Mouse (Mus musculus): ENCODE data around the gene Ispd. TPM values are rescaled to one million over a fixed set of nuclear protein-coding genes. Genes with fewer than 3 reads are reported as not detected.

Gene Ispd
- total RNA-seq, 2 experiments from 2014 or later = 7.8 to 10.1 TPM

DNA sequence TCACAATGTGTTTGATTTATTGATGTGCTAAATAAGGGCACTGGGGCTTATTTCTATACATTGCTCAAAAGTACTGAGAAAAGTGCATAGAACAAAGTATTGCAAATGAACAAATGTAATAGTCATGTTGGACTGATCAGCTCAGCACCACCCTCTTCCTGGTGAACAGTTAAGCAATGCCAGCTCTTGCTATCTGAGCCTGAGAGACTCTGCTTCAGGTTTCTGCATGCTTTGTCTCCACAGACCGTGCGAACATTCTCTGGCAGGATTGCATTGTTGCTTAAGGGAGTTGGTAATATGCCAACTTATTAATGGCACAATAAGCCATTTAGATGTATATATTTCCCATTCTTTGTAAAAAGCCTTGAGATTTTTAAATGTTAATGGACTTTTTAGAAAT is 182.9 kb downstream of the Ispd start:
- no peak for DNase-seq

DNA sequence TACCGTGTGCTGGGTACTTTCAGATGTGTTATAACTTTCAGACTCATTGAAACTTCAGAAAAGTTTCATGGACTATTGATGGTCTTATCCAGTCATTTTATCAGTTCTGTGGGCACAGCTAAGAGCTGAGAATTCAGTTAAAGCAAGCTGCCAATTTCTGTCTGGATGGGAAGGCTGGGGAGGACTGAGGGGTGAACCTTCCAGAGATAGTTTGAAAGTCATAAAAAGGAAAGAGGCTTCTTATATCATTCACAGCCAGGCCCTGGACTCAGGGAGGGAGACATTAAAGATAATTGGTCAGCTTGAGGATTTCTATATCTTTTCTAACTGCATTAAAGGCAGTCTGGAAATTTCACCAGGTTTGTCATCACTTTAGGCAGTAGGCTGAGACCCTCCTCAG is 185.7 kb downstream of the Ispd start:
- no peak for DNase-seq

DNA sequence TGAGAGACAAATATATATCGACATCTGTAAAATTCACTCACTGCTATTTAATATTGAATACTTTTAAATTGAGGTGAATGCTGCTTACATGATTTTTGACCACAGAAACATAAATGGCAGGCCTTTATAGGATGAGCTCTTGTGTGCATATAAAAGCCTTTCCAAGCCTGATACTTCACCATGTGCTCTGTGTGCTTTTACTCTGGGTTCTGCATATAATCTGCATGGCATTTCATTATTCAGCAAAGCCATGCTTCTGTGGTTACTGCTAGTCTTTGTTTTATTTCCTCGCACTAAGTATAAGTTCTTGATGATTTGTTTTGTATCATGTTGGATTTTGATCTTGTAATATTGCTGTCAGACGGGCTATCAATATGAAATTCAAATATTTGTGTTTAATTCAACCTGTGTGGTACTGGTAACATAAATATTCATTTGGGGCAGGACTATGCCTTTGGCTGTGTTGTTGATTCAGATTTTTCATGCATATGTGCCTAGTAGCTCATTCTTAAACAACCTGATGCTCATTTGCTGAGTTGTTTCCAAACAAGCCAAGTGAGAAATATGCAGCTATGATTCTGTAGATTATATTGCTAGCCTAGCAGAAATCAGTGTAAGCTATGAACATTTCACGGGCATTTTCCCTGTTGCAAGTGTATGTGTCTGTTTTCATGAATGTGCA is 189.3 kb downstream of the Ispd start:
- no peak for DNase-seq

DNA sequence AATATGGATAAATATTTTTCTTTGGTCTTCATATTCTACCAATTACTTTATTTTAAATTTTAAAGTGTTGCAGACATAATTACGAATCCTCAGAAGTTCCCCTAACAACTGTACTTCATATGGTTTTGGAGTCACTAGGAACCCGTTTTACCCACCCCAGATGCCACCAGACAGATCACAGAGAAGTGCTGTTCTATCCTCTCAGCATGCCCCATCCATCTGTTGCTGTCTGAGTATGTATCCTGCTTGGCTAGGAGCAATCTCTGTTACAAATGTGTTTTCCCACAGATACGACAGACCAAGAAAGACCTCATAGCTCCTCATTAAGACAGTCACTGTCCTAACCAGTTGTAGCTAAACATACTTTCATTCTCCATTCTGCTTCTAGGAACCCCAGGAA is 203.6 kb downstream of the Ispd start:
- DNase-seq = no peak

DNA sequence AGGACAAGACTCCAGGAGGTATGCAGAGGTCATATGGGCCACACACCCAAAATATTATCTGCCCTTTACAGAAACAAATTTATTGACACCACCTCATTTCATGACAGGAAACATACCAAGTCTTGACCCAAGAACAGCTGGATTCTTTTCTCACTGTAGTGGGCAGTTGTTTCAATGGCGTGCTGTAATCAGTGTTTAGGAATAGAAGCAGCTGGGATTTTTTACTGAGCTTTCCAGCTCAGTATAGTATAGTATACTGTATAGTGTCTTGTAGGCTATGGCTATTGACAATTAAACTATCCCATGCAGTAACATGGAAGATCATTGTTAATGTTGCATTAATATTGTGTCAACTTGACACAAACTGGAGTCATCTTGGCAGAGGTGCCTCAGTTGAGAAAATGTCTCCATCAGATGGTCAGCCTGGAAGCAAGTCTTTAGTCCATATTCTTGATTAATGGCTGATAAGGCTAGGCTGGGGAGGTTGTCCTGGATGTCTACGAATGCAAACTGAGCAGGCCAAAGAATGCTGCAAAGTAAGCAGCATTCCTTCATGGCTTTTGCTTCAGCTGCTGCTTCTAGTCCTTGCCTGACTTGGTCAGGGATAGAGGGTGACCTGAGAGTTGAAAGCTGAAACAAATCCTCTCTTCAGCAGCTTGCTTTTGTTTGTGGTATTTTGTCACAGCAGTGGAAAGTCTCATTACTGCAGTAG is 216.4 kb downstream of the Ispd start:
- DNase-seq = no peak

DNA sequence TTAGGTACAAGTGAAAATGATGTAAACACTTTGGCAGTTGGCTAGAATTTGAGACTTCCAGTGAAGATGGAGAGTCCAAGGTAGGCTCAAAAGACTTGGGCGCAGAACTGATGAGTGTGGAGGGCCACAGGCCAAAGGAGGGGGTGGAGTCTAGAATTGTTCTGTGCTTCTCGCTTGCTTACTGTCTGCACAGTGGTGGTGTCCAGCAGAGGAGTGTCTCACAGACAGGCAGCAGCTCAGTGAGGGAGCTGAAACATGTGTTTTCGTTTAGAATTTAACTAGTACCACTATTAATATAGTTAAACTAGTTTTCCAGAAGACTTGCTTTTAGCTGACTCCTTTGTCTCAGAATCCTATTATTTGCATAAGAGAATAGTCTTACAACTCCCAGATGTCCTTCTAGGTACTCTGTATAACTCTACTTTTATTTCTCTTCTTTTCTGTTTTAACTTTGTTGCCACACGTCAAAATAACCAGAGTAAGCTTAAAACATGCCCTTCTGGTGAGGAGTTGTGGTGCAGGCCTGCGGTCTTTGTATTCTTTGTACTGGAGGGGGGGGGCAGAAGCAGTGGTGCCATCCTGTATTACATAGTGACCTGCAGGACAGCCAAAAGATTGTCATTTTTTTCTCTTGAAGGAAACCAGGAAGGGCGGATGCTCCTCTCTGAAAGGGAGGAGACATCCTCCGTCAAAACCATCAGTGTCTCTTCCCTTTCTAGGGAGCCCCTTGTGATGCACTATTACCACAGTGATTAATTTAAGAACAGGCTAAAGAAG is 240.9 kb downstream of the Ispd start:
- no peak for DNase-seq

DNA sequence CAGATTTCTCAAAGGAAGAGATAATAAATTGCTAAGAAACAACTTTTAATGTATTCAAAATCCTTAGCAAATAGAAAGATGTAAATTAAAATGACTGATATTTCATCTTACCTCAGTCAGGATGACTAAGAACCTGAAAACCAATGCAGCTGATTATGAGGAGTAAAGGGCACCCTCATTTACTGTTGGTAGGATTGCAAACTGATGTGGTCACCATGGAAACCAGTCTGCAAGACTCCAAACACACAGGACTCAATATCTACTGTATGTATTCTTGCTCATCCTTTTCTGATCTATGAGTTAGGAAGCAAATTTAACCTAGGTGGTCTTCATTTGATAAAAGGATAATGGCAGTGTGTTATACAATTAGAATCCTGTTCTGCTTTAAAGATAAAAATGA is 246.0 kb downstream of the Ispd start:
- no peak for DNase-seq

DNA sequence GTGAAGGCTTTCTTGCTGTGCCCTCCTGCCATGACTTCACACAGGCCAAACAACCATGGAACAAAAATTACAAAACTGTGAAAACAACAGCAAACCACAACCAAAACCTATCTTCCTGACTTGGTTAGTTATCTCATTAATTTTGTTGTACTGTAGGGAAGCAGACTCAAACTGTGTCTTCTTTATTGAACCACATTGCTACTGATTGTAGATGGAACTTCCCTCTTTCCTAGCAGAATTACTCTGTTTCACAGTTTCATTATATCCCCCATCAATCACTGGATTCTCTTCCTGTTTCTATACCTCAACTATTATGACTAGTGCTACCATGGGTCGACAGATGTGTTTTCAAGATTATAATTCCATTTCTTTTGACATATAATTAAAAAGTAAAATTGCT is 251.2 kb downstream of the Ispd start:
- no peak for DNase-seq

DNA sequence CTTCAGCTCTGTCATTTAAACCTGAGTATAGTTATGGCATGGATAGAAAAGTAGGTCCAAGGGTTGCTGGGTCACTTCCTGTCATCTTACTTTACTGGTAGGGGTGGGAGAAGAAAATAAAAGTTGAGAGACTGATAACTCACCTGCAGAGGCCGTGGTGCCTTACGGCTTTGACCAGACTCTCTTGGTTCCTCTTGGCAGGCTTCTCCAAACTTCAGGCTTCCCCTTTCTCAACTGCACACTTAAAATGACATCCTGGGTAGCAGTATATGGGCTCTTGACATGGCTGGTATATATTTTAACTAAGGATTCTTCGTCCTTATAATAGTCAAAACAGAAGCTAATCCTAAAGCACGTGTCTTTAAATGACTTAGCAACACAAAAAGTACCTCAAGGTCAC is 266.3 kb downstream of the Ispd start:
- no peak for DNase-seq

DNA sequence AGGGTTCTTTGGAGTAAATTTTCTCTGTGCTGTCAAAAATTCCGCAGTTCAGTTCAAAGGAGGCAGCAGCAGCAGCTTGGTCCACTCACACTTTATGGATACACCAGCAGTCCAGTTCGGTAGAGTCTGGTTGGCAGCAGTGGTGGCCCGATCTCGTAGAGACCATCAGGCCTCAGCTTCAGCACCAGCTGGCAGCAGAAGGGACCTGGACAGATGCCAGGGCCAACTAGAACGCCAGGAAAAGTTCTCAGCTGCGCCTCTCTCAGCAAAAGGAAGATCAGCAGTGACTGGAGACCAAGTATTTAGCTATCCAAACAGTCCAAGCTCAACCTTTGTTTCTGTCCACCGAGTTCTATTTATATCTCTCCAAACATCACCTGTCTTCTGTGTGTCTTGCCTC is 281.2 kb downstream of the Ispd start:
- DNase-seq = peak in 1 of 2 experiments; percentile 24

DNA sequence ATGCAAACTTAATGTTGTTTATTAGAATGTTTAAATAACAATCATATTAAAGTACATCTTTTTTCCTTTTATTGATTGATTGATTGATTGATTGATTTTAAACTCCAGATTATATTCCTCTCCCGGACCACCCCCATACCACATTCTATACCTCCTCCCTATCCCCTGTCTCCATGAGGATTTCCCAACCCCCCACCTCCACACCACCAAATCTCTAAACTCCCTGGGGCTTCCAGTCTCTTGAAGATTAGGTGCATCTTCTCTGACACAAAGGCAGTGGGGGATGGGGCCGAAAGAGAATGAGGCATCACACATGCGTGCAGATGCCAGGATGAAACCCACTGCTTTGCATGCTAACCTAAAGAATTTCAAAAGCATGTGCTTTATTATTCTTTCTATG is 283.5 kb downstream of the Ispd start:
- DNase-seq = no peak

DNA sequence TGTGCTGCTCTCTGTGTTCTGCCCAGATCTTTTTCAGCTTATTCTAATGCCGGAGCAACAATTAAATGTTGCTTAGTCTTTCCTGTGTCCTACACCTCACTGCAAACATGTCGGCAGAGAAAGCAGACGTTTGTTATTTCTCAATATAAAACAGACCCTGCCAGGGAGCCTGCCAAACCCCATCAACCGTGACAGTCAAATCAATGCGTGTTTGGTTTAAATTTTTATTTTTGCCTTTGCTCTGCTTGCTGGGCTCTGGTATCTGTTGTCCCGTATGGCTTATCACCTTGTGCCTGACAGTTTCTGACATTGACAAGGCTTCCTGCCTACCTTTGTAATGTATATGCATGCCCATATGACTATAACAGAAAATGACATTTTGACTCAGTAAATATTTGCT is 285.5 kb downstream of the Ispd start:
- DNase-seq = no peak

DNA sequence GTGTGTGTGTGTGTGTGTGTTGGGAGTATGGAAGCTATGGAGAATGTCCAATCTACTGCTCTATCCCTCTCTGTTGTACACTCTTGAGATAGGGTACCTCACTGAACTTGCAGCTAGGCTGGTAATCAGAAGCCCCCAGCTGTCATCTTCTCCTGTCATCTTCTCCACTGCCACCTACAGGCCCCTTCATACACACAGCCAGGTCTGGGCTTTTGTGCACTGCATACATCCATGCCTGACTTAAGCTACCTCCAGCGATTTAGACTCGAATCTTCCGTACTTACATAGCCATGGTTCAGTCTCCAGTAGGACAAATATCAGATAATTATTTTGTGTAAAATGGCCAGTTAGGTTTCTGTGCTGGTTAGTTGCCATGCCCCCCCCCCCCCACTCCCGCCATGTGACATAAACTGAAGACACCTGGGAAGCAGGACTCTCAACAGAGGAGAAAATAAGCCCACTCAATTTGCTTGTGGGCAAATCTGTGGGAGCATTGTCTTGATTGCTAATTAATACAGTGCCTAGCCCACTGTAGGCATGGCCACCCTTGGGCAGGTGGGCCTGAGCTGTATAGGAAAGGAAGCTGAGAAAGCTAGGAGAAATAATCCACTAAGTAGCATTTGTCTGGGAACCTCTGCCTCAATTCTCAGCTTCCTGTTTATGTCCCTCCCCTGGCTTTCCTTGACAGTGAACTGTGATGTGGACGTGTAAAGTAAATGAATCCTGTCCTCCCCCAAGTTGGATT is 289.1 kb downstream of the Ispd start:
- no peak for DNase-seq

DNA sequence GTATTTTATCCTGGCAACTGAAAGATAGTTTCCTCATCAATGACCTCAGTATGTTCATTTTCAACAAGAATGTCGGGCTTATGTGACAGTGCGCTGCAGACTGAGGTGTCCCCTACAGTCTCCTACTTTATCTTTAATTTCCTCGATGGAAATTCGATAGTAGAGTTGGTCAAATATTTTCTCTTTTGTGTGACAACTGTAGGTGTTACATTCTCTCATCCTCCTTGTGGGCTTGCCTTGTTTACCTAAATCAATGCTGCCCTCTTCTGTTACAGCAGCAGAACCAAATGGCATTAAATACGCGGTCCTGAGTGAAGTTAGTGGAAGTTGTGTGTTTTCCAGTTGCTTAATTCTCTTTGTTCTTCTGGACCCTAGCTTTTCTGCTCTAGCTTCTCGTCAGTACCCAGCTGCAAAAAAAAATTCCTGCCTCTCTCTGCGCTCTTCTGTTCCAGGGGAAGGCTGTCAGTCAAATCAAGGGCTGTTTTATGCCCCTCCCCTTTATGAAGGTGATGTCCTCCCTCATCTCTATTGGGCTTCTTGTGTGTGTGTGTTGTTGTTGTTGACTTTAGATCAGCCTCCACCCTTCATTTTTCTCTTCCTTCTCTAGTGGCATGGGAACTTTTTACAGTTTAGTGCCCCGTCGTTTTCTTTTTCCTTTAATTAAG is 289.8 kb downstream of the Ispd start:
- DNase-seq = no peak

DNA sequence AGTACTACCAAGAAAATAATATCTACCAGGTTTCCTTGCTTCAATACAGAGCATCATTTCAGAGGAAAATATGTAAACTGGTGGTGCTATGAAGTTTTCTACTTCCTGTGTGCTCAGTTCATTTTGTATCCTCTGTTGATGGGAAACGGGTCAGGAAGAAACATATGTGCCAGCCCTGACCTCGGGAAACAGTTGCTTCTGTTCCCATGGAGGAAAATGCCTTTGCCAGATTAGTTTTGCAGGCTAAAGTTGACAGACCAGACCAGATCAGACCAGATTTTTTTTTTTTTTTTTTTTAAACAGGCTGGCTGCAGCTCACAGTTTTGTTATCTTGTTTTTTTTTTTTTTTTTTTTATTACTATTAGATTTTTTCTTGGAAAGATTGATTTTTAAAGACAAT is 293.2 kb downstream of the Ispd start:
- DNase-seq = no peak

DNA sequence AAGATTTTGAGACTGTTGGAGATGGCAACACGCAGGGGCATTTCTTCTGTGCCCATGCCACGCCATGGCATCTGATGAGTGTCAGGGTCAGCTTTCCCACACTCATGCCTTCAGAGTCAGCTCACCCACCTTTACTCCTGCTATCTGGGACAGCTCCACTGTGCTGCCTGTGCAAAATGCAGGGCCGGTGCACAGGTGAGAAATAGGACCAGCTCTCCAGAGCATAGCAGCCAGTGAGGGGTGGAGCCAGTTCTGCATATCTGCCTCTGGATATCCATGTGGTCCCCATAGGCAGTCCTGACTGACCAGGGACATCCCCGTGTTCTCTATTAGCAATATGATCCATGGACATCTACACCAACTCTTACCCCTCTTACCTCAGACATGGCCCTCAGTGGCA is 297.0 kb downstream of the Ispd start:
- no peak for DNase-seq

DNA sequence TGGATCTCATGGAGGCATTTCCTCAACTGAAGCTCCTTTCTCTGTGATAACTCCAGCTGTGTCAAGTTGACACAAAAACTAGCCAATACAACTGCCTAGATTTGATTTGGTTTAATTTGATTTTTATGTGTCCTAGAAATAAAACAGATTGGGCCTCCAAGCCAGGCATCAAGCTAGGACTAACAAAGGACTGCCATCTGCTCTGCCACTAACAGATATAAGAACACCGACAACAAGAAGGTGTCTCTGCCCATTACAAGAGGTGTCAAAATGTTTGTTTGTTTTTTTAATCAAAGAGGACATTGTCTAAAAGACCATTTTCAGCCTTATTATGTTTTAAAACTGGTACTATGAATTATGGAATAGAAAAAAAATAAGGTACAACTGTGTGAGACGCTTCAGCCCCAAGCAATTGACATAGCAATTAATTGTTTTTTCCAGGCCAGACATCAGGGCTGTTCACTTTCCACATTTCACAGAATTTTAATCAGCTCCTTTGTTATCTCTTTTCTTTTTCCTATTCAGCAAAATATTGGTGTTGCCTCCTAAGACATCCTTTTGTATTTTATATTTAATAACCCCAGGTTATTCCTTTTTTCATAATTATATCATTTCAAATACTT is 299.7 kb downstream of the Ispd start:
- DNase-seq = no peak

DNA sequence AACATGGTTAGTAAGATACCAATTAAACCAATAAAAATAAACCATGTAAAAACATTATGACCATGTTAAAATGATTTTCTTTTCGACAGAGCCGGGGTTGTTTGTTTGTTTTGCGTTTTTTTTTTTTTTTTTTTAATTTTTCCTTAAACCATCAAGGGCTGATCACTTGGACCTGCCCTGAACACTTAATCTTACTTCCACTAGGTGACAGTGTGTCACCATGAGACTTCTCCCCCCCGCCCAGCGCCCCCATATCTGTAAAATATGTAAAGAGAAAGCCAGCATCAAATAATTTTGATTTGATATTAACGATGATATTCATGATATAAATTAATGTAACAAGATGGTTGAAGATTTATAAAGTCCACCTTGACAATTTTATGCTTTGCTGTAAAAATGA is 300.5 kb downstream of the Ispd start:
- no peak for DNase-seq

DNA sequence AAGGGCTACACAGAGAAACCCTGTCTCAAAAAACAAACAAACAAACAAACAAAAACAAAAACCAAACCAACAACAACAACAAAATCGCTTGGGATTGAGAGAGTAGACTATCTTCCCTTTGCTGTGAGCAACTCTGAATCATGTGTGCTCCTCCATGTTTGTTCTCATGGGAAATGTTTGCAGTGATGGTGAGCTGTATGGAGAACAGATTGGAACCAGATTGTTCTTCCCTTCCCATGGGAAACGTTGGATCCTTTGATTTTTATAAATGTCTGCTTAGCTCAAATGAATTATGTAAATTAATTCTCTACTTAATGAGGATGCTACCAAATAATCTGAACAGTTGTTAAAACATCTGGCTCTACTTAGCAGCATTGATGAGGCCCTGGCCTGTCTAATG is 312.8 kb downstream of the Ispd start:
- no peak for DNase-seq

DNA sequence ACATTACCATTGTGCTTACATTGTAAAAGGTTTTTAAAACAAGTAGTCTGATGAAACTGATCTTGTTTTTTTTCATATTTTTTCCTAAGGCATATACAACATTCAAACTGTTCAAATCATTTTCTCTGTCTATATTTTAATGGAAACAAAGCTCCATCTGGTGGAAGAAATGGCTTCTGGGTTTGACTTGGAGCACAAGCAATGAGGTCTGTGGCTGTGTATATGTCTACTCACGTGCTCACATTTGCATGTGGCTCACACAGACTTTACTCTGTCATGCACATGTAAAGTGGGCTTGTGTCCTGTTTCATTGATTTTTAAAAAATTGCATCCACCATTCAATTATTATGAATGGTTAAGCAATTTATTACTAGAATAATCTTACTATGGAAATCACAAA is 323.1 kb downstream of the Ispd start:
- no peak for DNase-seq

DNA sequence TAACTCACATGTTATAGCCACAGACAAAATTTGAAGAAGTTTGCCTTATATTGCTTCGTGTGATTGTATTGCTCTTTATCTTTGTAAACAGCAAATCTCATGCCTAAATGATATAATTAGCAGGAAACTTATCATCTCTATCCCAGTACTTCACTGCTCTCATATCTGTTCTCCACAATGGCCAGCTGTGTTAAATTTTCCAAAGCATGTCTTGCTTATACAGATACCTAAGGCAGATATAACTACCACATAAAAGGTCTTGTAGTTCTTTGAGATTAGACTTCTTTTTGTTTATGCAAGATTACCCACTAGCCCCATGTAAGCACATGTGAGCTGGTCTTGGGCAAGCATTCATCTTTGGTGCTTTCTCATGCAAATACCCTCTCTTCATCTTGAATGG is 327.6 kb downstream of the Ispd start:
- DNase-seq = no peak
